Mouse (Mus musculus) kidney, postnatal 4 days (tissue): ENCODE measurements around the gene Dscaml1.
A peak's percentile ranks its signal among the peaks of the same experiment; 100 is the strongest.

ENCODE experiments used
- DNase-seq, 2 experiments: peaks; one replicate each; pipeline ENCODE4 v3.0.0; 2021; ENCODE audit warnings: mixed read lengths in 2 of 2

The Dscaml1 gene

DNA sequence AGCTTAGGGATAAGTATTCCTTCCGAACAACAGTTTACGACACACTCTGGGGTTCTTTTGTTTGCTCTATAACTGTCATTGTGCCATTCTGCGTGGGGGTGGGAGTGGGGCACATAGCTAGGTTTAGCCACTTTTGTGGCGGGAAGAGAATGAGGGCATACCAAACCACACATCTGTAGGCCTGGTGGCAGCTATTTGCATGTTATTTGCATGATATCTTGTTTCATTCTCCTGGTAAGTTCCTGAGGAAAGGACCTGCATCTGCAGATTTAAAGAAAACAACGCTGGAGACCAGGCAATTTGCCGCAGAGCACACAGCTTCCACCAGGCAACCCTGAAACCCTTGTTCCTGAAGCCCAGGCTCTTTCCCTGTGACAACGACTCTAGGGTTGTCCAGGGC lies 30.8 kb downstream of the Dscaml1 start:
- no peak for DNase-seq

DNA sequence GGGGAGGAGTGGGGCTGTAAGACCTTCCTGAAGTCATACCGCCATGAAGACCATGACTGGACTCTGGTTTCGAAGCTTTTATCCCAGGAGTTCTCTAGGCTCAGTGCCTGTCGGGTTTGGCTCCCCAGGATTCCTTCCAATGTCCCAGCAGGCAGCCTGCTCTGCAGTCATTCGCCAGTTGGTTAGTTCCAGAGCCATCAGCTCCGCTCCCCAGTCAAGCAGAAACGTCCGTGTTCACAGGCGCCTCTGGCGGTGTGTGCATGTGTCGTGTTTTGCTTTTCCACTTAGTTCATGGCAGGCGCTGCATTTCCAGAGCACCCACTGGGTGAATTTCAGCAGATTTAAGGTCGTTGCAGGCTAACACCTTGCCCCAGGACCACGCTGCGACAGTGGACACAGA lies 31.9 kb downstream of the Dscaml1 start:
- peak in 1 of 2 experiments; percentile 12 for DNase-seq

DNA sequence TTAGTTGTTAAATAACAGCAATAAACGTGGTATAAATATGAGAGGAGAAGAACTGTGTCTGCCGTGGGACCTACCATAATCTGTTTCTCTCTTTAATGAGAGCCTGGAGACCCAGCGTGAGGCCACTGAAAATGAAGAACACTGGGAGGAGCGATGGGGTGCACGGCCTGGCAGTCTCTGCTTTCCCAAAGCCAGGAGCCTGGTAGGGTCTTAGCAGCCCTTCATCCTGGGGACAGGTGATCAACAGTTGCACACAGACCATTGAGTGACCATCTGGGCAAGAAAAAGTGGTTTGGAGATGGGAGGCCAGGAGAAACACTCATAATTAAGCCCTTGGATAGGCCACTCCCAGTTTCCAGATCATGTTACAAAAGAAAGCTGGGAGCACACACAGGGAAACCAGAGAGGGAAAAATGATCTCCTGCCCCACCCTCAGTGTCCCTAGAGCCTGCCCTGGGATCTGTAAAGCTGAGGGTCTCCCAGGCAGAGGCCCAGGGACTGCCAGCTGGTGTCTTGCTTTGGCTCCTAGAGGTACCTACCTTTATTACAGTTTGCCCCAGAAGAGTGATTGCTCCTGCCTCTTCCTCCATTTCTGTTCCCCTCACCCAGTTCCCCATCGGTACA lies 39.1 kb downstream of the Dscaml1 start:
- peak in 1 of 2 experiments; percentile 13 for DNase-seq

GRCm38 (mm10) chr9:45468235-45468634 lies 41.8 kb downstream of the Dscaml1 start:
- DNase-seq = no peak

DNA sequence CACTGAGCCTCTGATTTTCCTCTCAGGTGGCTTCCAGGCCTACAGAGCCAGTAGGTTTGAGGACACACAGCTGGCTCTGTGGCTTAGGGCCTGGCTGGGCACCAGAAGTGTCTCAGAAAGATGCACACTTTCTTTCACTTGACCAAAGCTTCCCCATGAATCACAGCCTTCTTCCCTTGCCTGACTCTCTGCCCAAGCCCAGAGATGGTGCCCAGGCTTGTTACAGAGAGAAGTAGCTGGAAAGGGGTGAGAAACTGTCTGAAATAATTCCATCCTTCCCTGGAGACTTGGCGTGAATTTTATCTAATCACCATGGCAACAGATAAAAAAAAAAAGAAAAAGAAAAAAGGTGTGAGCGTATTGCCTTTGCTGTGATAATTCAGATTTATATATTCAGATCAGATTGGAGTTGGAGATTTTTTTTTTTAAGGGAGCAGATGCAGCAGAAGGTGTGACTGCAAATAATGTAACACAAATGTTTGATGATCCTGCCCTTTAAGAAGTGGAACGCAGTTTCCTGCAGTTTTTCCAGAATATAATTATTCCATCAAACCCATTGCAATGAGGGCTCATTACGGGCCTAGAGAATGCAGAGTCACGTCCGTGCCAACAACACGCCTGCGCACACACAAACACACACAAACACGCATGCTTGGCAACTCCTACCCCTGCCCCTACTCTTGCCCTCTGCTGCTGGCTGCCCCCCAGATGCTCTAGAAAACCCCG lies 44.5 kb downstream of the Dscaml1 start:
- peak in 1 of 2 experiments; percentile 6 for DNase-seq

DNA sequence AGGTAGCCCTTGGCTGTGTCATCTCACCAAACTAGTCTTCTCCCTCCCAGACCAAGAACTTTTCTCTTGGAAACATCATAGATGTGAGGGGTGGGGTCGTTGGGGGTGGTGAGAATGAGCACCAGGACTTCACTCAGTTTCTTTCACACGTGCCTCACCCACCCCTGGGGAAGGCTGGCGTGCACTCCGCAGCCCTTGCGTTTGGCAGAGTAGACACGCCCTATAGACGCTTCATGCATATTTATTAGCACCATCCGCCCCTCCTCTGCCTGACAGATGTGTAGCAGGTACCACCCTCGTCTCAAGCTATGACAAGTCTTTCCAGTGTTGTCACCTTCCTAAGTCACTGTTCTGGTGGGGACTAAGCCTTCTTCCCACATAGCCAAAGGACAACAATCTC lies 45.3 kb downstream of the Dscaml1 start:
- DNase-seq = no peak

GRCm38 (mm10) chr9:45474874-45475273 lies 48.4 kb downstream of the Dscaml1 start:
- no peak for DNase-seq

DNA sequence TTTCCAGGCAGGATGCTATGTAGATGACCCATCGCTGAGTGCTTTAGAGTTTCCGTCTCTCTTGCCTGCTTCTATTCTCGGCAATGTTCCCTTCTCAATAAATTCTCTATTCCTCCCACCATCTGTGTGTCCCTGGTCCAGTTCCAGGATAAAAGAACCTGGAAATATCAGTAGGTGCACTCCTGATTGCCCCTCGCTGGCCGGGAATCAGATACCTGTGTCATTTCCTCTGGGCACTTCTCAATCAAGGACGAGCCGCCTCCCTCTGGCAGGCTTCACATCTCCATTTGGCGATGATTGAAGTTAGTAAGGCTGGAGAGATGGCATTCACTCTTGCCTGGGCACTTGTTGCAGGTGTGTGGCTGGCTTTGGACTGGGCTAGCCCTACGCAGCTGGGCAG lies 54.5 kb downstream of the Dscaml1 start:
- DNase-seq = no peak

GRCm38 (mm10) chr9:45486665-45487074 lies 60.2 kb downstream of the Dscaml1 start:
- no peak for DNase-seq

- DNase-seq = no peak
Observed at GRCm38 (mm10) chr9:45487179-45487801, 60.9 kb downstream of the Dscaml1 start.

- no peak for DNase-seq
Observed at GRCm38 (mm10) chr9:45490899-45491298, 64.5 kb downstream of the Dscaml1 start.

DNA sequence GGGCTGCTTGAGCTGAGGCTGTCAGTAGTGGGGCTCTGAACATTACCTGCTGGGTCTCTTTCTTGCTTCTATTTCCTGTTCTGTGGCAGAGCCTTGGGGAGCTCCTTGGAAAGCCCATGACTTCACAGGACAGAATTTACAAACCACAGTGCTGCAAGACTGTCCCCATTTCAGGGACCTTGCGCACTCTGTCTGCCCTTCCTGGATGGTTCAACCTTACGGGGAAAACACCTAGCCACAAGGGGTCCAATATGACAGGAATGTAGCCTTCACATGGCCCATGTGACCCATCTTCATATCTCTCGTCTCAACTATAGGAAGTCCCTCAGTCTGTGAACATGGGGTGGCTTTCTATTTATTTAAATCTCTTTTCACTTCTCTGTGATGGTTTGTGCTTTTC lies 68.5 kb downstream of the Dscaml1 start:
- no peak for DNase-seq

DNA sequence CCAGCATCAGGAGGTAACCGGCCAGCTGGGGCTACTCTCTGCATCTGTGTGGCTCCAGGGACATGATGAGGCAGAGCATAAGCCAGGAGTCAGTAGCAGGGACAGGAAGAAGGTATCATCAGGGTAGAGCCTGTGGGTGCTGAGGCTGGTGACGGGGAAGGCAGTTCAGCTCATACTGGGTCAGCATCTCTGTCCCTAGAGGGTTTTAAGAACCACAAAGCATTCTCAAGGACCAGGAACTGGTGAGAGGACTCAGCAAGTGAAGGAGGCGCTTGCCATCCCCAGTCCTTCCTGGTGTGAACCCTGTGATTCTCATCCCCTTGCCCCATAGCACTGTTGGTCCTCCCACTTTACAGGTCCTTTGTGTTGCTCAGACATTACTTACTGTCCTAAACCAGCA lies 69.9 kb downstream of the Dscaml1 start:
- no peak for DNase-seq

DNA sequence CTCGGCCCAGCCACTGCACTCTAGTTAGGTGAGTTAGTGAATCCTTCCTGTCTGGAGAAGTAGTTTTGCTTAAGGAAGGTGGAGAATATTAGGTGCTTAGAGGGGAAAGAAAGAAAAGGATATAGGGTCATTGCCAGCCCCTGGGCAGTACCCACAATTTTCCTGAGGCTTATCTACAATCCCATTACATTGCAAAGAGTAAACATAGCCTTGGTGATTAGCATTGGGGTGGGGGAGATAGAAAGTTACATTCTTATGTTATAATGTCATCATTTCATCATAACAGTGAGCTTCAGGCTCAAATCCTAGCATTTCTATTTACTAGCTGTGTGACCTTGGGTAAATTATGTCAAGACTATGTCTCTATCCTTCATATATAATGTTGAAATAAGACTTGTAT lies 70.5 kb downstream of the Dscaml1 start:
- DNase-seq = no peak

DNA sequence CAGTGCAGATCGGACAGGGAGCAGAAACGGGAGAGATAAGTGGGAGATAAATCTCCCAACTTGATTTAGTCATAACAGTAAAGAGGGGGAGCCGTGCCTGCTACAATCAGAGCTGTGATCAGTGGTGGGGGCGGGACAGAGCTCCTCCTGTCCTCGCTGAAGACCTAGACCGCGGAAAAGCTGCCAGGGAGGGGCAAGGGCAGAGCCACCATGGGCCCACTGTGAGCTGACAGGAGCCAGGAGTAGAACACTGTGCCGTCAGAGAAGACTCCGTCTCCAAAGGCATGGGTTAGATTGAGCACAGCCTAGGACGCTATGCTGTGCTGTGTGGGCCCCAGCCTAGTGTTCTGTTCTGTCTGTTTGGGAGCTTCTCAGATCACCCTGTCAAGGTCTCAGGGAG lies 72.8 kb downstream of the Dscaml1 start:
- peak; percentile 15 to 35 for DNase-seq

GRCm38 (mm10) chr9:45500071-45500595 lies 73.7 kb downstream of the Dscaml1 start:
- DNase-seq = no peak

DNA sequence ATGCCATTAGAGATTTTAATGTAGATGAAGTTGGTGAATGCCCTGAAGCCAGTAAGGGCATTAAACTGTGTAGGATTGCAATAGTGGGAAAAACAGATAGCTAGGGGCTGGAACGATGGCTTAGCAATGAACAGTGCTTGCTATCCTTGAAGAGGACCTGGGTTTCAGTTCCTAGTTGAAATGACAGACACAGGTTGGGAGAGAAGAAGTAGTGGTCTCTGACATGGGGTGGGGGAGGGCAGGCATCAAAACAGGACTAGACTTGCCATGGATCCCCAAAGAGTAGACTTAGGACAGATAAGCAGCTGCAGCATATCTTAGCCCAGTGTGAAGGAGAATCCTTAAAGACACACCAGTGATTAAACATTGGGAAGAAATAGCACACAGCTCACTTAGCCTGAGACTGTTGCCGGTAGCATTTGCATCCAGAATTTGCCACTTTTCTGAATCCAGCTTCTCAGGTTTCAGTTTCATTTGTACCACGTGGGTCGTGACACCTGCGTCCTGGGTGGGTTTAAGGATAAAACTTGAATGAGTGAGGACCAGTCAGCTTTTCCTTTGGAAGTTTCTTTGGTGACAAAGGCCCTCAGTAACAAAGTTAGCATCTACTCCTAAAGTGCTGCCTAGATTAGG lies 75.0 kb downstream of the Dscaml1 start:
- DNase-seq = no peak

DNA sequence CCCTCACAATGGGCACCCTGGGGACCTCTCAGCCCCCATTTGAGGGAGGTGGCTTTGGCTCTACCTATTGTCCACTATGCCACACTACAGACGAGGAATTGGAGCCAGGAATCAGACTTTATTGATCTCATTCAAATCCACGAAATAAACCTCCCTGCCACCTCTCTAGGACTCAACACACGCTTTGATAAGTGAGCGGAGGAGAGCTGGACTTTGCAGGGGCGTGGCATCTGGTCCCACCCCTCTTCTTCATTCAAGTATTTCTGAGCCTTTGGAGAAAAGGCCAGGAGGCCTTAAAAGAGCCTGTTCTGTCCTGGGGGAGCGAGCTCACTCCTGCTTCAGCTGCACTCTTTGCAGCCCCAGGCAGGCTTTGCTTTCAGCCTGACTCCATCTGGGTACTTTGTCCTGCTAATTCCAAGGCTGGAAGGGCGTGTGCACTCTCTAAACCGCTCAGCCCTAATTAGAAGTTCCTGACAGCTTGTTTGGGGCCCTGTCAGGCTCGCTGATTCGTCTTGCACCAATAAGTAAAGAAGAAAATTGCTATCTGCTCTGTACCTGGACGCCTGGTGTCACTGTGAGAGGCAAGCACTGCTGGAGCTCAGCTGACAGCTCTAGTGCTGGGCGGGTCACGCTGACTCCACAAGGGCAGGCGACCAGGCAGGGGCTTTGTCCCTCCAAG lies 75.7 kb downstream of the Dscaml1 start:
- no peak for DNase-seq

- DNase-seq = peak; percentile 8 to 25
Observed at GRCm38 (mm10) chr9:45504977-45505376, 78.5 kb downstream of the Dscaml1 start.

GRCm38 (mm10) chr9:45505487-45505939 lies 79.1 kb downstream of the Dscaml1 start:
- peak; percentile 40 to 57 for DNase-seq

DNA sequence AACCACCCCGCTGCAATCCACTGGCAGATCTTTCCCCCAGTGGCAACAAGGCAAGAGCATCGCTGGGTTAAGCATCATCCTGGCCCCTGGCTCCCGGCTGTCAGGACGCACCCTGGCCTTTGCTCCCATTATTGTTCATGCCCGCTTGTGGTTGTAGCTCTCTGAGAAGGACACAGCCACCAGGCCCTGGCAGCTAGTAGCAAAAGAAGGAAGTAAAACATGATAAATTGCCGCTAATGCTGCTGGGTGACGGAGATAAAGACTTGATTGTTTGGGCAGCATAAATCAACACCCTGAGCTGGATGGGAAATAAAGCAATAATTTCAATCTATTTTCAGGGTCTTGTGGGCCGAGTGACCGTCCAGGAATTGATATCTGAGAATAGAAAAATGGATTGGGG lies 81.1 kb downstream of the Dscaml1 start:
- peak; percentile 17 to 21 for DNase-seq

GRCm38 (mm10) chr9:45510806-45511546 lies 84.5 kb downstream of the Dscaml1 start:
- DNase-seq = no peak
